ENCODE assay signal across 8 mouse cellular contexts in genomic region chr4:128734217-128734616, GRCm38 (mm10). TPM values are rescaled to one million over a fixed set of nuclear protein-coding genes. Genes with fewer than 3 reads are reported as not detected.
A peak's percentile ranks its signal among the peaks of the same experiment; 100 is the strongest.
DNase-seq lines count a peak whose midpoint lies in the region; ATAC-seq and TF ChIP-seq lines count a peak whose summit lies in the region.

No protein-coding gene starts in this region.

- H3K4me1 ChIP-seq in liver, embryonic 12.5 days, result peaks cover 73% of the 10 kb centered on the region

- no peak for DNase-seq in frontal cortex, postnatal 25 days (ENCODE audit: low spot score in 2 of 2)
- peak; percentile 65 to 69 for DNase-seq in cerebellum, postnatal 14 days
- DNase-seq in heart, adult 8-10 months (ENCODE audit: low spot score), result peak; percentile 87
- DNase-seq in kidney, adult 18-20 months, result peak; percentile 65
- DNase-seq in embryo, embryonic 9.5 days (ENCODE audit: extremely low spot score), result no peak

- no peak for TF ChIP-seq POLR2A in myocyte (IDR thresholded peaks at IDR 0.05; ENCODE audit: insufficient read length, low read depth)

- no peaks in the 10 kb centered on the region for H3K9me3 ChIP-seq in liver, embryonic 12.5 days (replicated peaks)

- peak; percentile 69 for ATAC-seq in frontal cortex, adult (ENCODE audit: low TSS enrichment)
- 0 out of 2 replicates have a peak, but pooled peaks have one; percentile 34 for ATAC-seq in liver, embryonic 12.5 days

- no peaks in the 10 kb centered on the region for H3K27me3 ChIP-seq in liver, embryonic 12.5 days (replicated peaks)
- H3K27me3 ChIP-seq in myocyte (ENCODE audit: control insufficient read depth, insufficient read depth, insufficient read length), result no peaks in the 10 kb centered on the region

- H3K4me3 ChIP-seq in liver, embryonic 12.5 days, result no peak overlapping the region
- no peak overlapping the region for H3K4me3 ChIP-seq in myocyte

- WGBS in liver, embryonic 12.5 days (ENCODE audit: insufficient replicate concordance), result 69% methylated on average over 5 of the region's 5 CpGs

- H3K79me2 ChIP-seq in myocyte (ENCODE audit: control insufficient read depth, insufficient read depth), result peaks cover 100% of the 10 kb centered on the region

- H3K36me3 ChIP-seq in liver, embryonic 12.5 days, result peaks cover 60% of the 10 kb centered on the region
- no peaks in the 10 kb centered on the region for H3K36me3 ChIP-seq in myocyte (ENCODE audit: control insufficient read depth, insufficient read depth)

- H3K9ac ChIP-seq in liver, embryonic 12.5 days, result no peak overlapping the region

- H3K27ac ChIP-seq in liver, embryonic 12.5 days, result 0 out of 2 replicates have a peak overlapping the region, but pooled peaks have one; percentile 18

- H3ac ChIP-seq in myocyte (ENCODE audit: control insufficient read depth, insufficient read length), result no peak overlapping the region

- H3K4me2 ChIP-seq in liver, embryonic 12.5 days, result no peak overlapping the region
- H3K4me2 ChIP-seq in myocyte (ENCODE audit: low read depth), result peak overlapping the region; percentile 50

TF ChIP-seq in myocyte, 11 proteins besides CTCF, POLR2A, EP300 and RAD21:
- TF ChIP-seq TCF3 (IDR thresholded peaks at IDR 0.05; ENCODE audit: insufficient read length, low read depth) (no peak), MYOD1 (IDR thresholded peaks at IDR 0.05; ENCODE audit: control insufficient read depth in 1 of 3, insufficient read length in 2 of 3, low read depth in 2 of 3) (peak in 1 of 3 experiments; percentile 4), MYOG (IDR thresholded peaks at IDR 0.05; ENCODE audit: control insufficient read depth in 1 of 3, insufficient read depth in 1 of 3, insufficient read length in 2 of 3, low read depth in 2 of 3) (peak in 1 of 3 experiments; percentile 7), TCF12 (IDR thresholded peaks at IDR 0.05; ENCODE audit: insufficient read depth, poor library complexity, severe bottlenecking) (no peak)

RNA-seq across cellular contexts. Expression of gene A3galt2, which starts 20.9 kb away (rescaled TPM):
- under 1 TPM in 2 of 4 experiments, not detected in 2; 0.09 to 0.11 TPM for total RNA-seq in heart, adult 8-10 months (2022)
- polyA plus RNA-seq in liver, embryonic 12.5 days (2016; fragmentation: Nextera tagmentation; extraction: Ambion mirVana), result 0.04 and 0.06 TPM in 2 replicates
- polyA plus RNA-seq in myocyte (2012; fragmentation: generic; extraction: Trizol), result 0.13 TPM

Comparison
In these comparisons a context has a peak if more than half of its experiments do, and no peak if none do; other contexts are left out.
1. DNase-seq: peak in cerebellum, postnatal 14 days (2 of 2), heart, adult 8-10 months (single experiment) and kidney, adult 18-20 months (single experiment); none in frontal cortex, postnatal 25 days (0 of 2) and embryo, embryonic 9.5 days (single experiment).